1 mouse cellular context compared by ENCODE assay signal in the genomic region with DNA sequence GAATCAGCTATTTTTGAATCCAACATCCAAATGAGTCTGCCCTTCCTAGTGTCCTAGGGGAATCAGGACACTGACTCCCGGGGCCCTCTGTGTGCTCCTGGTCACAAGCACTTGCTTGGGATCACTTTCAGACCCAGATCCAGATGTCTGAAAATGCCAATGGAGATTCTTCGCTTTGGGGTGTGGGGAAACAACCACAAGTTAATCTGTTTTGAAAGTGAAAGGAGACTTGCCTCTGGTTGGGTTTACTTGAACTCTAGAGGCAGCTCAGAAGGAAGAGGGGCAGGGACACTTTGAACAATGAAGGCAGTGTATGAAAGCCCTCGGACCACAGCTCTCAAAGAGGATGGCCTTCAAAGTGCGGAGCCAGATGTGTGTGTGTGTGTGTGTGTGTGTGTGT.
TF ChIP-seq lines count a peak whose summit lies in the region.

No protein-coding gene starts in this region.

TF ChIP-seq in CH12.LX, 34 proteins besides CTCF, POLR2A, EP300 and RAD21 (continued from another document):
- no peak for TF ChIP-seq USF2 (conservative IDR thresholded peaks at IDR 0.05; ENCODE audit: low read depth, low read length)
- no peak for TF ChIP-seq ZNF384 (IDR thresholded peaks at IDR 0.05; ENCODE audit: low read depth, low read length)
